Mouse (Mus musculus) frontal cortex, postnatal 36 days (tissue): ENCODE results near the gene Nipsnap2.
"Not testable (repeated sequence)": the region's sequence is repeated elsewhere in the genome, so short reads cannot be mapped to it uniquely, and the experiment has no call there.

ENCODE experiments used
- DNase-seq, 2 experiments: peaks; one replicate each; pipeline ENCODE4 v3.0.0; 2022; ENCODE audit warnings: low spot score in 2 of 2

Gene Nipsnap2

GRCm38 (mm10) chr5:129761865-129762540 is 37.1 kb downstream of the Nipsnap2 start:
- peak; percentile 24 to 59 for DNase-seq

- DNase-seq, result no peak
These were observed 45.8 kb downstream of the Nipsnap2 start for GRCm38 (mm10) chr5:129770443-129771355.

DNA sequence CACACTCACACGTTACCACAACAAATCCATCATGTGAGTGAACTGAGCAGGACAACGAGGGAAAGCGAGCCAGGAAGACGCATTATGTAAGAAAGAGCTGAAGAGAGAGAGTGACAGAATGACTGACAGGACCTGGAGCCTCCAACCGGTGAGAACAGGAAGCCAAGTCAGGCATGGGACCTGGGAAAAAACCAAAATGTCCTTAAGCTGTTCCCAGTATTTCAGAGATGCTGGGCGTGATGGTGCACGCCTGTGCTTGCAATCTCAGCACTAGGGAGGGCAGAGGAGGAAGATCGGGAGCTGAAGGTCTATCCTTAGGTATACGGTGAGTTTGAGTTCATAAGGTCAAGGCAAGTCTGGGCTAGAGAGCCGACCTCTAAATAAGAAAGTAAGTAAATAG is 47.6 kb downstream of the Nipsnap2 start:
- DNase-seq, result no peak

DNA sequence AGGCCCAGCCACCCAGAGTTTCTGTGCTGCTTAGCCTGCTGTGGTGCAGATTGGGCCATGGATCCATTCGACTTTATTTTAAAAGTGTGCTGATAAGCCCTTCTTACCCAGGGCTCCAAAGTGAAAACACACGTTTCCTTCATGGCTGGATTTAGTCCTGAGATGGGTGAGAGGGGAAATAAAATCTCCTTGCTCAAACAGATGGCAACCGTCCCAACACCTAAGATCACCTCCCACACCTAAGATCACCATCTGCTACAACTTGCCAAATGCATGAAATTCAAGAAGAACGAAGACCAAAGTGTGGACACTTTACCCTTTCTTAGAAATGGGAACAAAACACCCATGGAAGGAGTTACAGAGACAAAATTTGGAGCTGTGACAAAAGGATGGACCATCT is 48.5 kb downstream of the Nipsnap2 start:
- DNase-seq, result peak in 1 of 2 experiments; percentile 29

DNA sequence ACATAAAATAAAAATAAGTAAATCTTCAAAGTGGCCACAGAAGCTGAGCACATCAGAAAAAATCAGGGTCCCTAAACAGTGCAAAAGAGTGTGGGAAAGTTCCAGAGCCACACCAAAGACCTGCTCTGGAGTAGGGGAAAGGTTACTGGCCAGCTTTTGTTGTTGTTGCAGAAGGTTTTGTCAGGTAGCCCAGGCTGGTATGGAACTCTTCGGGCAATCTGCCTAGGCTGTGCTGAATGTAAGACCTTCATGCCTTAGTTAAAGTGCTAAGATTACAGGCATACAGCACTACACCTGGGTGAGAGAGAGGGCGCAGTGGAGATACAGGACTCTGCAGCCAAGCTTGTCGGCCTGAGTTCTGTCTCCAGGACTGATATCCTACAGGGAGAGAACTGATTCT is 49.8 kb downstream of the Nipsnap2 start:
- DNase-seq, result no peak

- no peak for DNase-seq
These were observed 53.6 kb downstream of the Nipsnap2 start for GRCm38 (mm10) chr5:129778348-129778995.

- DNase-seq, result peak; percentile 76 to 82
These were observed 54.3 kb downstream of the Nipsnap2 start for GRCm38 (mm10) chr5:129778996-129779716.

GRCm38 (mm10) chr5:129780131-129780530 is 55.3 kb downstream of the Nipsnap2 start:
- no peak for DNase-seq

GRCm38 (mm10) chr5:129782211-129782610 is 57.3 kb downstream of the Nipsnap2 start:
- no peak for DNase-seq

- DNase-seq, result no peak
These were observed 60.5 kb downstream of the Nipsnap2 start for GRCm38 (mm10) chr5:129785235-129785870.

- no peak for DNase-seq
These were observed 61.3 kb downstream of the Nipsnap2 start for GRCm38 (mm10) chr5:129786161-129786560.

- DNase-seq, result peak; percentile 98 to 99
These were observed 62.2 kb downstream of the Nipsnap2 start, which contains the start of gene Psph for GRCm38 (mm10) chr5:129786818-129787790. Gene Psph (minus strand): TSS chr5:129787449.

DNA sequence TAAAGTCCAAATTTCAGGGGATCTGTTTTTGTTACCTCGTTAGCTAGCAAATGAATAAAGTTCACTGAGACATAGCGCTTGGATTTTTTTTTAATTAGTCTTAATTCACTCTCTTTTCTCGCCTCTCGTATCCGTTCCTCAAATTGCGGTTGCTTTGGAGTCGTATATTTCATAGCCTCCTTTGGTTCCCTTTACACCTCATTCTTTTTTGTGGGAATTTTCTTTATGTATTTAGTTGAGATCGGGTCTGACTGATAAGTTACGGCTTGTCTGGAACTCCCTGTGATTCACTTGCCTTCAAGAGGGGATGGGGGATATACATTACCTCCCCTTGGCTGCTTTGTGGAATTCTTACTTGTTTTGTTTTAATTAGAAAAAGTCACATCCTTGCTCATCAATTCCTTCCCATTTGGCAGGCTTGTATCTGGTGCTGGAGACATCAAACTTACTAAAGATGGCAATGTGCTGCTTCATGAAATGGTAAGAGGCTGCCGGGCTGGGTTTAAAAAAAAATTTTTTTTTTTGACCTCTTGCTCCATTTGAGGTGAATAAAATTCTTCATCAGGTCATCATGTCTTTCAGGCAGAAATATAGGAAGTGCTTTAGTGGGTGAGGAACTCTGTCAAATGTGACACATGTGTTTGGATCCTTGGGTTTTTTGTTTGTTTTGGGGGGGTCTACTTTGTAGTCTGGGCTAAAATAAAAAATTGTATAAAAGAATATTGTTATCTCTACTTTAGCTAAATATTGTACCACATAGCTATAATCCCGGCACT is 63.1 kb downstream of the Nipsnap2 start:
- DNase-seq, result no peak

GRCm38 (mm10) chr5:129790591-129790990 is 65.7 kb downstream of the Nipsnap2 start:
- DNase-seq, result not testable (repeated sequence)
